Mouse (Mus musculus): Measurements from ENCODE around the gene Trim14.

The Trim14 gene

GRCm38 (mm10) chr4:46527558-46527926 lies 8.4 kb downstream of the Trim14 start:
- DNase-seq (ENCODE audit: low spot score): peak; percentile 22

- DNase-seq (ENCODE audit: low spot score): peak; percentile 36
Measured at GRCm38 (mm10) chr4:46526798-46527557, 9.0 kb downstream of the Trim14 start.

GRCm38 (mm10) chr4:46526226-46526625 lies 9.7 kb downstream of the Trim14 start:
- DNase-seq (ENCODE audit: low spot score): no peak

- no peak for DNase-seq (ENCODE audit: low spot score)
Measured at GRCm38 (mm10) chr4:46523324-46523723, 12.6 kb downstream of the Trim14 start.

DNA sequence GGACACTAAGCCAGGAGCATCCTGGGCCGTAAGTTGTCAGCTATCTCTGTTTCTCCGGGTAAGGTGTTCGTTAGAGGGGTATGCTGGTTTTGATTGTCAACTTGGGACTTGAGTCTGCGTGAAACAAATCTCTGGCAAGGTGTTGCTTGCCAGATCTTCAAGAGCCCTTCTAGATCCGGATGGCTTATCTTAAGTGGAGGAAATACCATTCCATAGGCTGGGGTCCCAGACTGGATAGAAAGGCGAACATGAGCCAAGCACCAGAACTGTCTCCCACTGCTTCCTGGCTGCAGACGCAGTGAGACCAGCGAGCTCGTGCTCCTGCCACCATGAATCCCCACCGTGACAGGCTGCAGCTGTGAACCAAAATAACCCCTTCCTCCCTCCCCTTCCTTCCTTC lies 14.5 kb downstream of the Trim14 start:
- no peak for DNase-seq (ENCODE audit: low spot score)

DNA sequence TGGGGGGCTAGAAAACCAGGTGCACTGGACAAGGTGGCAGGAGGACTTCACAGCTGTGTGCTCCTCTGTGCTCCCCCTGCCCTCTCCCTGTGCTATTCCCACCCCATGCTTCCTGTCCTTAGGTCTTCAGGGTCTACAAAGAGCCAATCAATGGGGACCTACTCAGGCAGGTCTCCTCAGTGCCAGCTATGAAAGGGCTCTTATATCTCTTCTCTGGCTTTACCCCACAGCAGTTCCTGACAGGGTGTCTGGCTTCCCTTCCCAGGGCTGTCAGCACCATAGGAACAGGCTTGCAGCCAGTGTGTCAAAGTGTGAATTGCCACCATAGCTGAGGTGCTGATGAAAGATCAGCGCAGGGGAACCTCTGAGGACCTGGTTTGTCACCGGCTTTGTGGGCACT lies 15.4 kb downstream of the Trim14 start:
- no peak for DNase-seq (ENCODE audit: low spot score)

GRCm38 (mm10) chr4:46507736-46508460 lies 28.0 kb downstream of the Trim14 start:
- peak; percentile 88 for DNase-seq (ENCODE audit: low spot score)

- peak; percentile 96 for DNase-seq (ENCODE audit: low spot score)
Measured at GRCm38 (mm10) chr4:46506801-46507610, 28.9 kb downstream of the Trim14 start.

GRCm38 (mm10) chr4:46505361-46506057 lies 30.4 kb downstream of the Trim14 start:
- no peak for DNase-seq (ENCODE audit: low spot score)

DNA sequence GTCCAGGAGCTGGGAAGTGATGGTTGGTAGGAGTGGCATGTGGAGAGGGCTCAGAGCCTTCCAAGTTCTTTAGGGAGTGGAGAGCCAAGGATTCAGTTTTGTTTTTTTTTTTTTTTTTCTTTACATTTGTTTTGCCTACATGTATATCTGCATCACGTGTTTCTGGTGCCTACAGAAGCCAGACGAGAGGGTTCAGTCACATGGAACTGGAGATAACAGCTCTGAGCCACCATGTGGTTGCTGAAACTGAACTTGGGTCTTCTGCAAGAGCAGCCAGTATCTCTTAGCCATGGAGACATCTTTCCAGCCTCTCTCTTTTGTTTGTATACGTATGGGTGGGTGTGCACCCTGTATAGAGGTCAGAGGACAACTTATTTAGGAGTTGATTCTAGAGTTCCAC lies 32.1 kb downstream of the Trim14 start:
- DNase-seq (ENCODE audit: low spot score): no peak

GRCm38 (mm10) chr4:46502606-46503502 lies 33.1 kb downstream of the Trim14 start:
- peak; percentile 52 for DNase-seq (ENCODE audit: low spot score)

GRCm38 (mm10) chr4:46498976-46499375 lies 37.0 kb downstream of the Trim14 start:
- DNase-seq (ENCODE audit: low spot score): peak; percentile 71

GRCm38 (mm10) chr4:46498511-46498910 lies 37.4 kb downstream of the Trim14 start:
- peak; percentile 63 for DNase-seq (ENCODE audit: low spot score)

GRCm38 (mm10) chr4:46497286-46497892 lies 38.6 kb downstream of the Trim14 start:
- peak; percentile 78 for DNase-seq (ENCODE audit: low spot score)

GRCm38 (mm10) chr4:46495543-46495942 lies 40.4 kb downstream of the Trim14 start:
- no peak for DNase-seq (ENCODE audit: low spot score)

DNA sequence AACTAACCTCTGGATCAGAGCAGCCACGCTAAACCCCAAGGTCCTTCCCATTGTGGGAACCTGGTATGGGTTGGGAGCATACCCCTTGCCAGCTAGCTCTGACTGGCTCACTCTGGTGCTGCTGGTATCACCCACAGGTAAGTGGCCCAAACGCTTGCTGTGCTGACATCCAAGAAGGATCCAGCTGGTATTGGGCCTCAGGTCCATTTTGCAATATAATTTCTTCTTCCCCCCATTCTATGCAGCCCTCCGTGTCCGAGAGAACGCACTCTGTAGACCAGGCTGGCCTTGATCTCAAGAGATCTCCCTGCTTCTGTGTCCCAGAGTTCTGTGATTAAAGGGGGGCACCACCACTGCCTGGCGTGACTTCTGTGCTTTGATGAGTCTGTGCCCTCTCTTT lies 42.9 kb downstream of the Trim14 start:
- DNase-seq (ENCODE audit: low spot score): no peak

DNA sequence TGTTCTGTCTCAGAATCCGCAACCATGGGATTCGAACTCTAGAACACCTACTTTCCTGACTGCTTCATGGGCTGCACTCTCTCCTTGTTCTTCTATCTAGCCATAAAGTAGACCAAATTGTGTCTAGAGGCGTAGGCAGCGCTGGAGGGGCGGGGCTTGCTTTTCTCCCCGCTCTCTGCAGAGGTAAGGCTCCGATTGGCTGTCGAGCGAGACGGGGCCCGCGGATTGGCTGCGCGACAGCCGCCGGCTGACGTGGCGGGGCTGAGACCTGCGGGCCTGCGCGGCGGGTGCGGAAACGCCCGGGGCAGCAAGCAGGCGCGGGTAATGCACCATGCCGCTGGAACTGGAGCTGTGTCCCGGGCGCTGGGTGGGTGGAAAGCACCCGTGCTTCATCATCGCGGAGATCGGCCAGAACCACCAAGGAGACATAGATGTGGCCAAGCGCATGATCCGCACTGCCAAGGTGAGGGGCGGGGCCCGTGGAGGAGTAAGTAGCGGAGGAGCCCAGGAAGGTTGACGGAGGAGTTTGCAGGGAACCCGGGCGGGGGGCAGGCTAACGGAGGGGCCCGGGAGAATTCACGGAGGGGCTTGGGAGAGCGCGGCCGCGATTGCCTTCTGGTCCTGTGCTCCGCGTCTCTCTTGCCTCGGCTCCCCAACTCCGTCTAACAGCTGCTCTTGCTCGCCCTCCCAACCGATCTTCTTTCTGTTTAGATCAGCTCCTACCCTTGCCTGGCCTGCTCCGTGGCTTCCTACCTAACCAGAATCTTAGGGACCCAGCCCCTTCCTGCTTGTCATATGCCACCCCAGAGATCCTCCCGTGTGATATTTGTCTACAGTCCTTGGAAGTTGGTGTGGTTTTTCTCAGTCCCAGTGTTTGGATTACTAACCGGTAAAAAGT lies 46.7 kb downstream of the Trim14 start, which contains the start of gene Nans:
Gene Nans, plus strand, starts transcription at position 221 of the 898 bp plus-strand sequence.
- DNase-seq (ENCODE audit: low spot score): peak; percentile 96

DNA sequence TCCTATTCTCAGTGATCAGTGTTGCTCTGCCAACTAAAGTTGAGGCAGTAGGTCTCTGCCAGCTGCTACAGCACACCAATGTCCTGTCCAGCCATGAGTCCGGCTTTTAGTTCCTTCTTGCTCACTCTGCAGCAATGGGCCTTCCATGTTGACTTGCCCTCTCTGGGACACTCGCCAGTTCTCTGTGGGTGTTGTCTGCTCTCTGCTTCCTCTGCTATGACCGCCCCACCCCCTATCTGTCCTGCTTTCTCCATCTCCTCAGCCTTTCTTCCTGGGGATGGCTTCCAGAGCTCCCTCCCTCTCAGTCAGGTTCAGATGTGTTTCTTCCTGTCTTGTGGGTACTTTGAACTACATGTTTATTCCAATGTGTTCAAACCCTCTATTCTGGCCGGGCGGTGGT lies 48.6 kb downstream of the Trim14 start:
- DNase-seq (ENCODE audit: low spot score): no peak

DNA sequence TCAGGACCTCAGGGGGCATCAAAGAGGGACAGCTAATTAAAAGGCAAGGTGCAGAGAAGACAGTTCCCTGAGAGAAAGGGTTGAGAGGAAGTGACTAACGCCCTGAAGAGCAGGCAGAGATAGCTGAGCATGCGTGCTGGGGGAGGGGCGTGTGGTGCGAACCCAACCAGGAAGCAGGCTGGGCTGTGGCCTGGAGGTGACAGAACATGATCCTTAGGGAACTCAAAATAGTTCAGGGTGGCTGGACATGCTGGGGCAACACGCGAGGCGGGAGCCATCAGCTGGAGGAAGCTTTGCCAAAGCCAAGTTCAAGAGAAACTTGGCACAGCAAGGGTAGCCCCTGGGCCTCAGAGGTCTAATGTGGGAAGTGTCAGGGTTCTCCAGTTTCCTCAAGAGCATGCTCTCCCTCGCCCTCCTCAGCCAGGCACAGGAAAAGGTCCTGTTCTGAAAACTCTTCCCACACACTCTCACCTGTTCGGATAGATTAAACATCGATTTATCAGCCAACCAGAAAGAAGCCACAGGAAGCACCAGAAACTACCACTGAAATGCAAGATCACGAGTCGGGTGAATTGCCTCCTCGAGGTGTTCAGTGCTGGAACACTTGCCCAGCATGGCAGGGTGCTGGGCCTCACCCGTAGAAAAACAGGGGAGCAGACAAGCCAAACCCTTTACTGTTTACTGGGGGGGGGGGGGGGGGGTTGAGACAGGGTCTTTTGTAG lies 50.1 kb downstream of the Trim14 start:
- DNase-seq (ENCODE audit: low spot score): peak; percentile 39

Data from embryo, embryonic 10.5 days (tissue).